Mouse (Mus musculus) olfactory bulb, adult 2 months (tissue): ENCODE measurements around the gene Supt5.

ENCODE experiments used
- CTCF ChIP-seq: fragments of 200-500 bp; IDR thresholded peaks from 2 replicates; pipeline ENCODE4 v1.5.1; 2012; ENCODE audit warnings: low read depth, mild to moderate bottlenecking, low read length, moderate library complexity; ENCODE audit not compliant: insufficient read depth
- POLR2A ChIP-seq: fragments of 200-500 bp; IDR thresholded peaks from 2 replicates; pipeline ENCODE4 v1.6.1; 2012; ENCODE audit warnings: mild to moderate bottlenecking, low read depth, low read length, moderate library complexity; ENCODE audit not compliant: insufficient read depth

DNA sequence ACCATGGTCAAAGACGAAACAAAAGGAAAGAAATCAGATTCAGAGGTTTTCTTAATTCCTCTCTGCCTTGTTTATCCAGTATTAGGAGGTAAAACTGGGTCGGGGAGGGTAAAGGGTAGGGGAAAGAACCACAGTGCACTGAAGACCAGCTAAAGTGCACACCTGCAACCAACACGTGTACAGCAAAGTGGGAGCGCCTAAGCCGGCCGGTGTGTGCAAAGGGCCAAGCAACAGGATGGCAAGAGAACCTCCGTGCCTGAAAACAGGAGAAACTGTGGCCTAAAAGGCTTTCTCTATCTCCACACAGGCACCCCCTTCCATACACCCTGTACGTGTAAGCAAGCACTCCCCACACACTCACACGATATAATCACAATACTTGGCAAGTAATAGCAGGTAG is 46.6 kb upstream of the Supt5 start:
- TF ChIP-seq CTCF (no peak), POLR2A (no peak)
